Comparison of ENCODE assay signal across 22 mouse cellular contexts in genomic region chr12:16378501-16378900, GRCm38 (mm10).
DNase-seq lines count a peak whose midpoint lies in the region; ATAC-seq lines count a peak whose summit lies in the region.
"Had no signal": no experiment of that assay in that cellular context is flagged by ENCODE, and none has a peak within 500 bp of the region (broad histone marks: within the 10 kb centered on the region; RNA-seq: fewer than 3 reads in every experiment).

No protein-coding gene starts in this region.

- 0 out of 2 replicates have a peak overlapping the region, but pooled peaks have one; percentile 34 for H3K27ac ChIP-seq in embryonic facial prominence, embryonic 15.5 days (replicated peaks)
- H3K27ac ChIP-seq in embryonic facial prominence, embryonic 10.5 days (replicated peaks): no peak overlapping the region
- H3K27ac ChIP-seq: embryonic facial prominence, embryonic 12.5 days; forebrain, embryonic 13.5 days; forebrain, embryonic 15.5 days had no signal

- no peak overlapping the region for H3K9ac ChIP-seq in embryonic facial prominence, embryonic 15.5 days
- H3K9ac ChIP-seq: embryonic facial prominence, embryonic 12.5 days; forebrain, embryonic 13.5 days; forebrain, embryonic 15.5 days; forebrain, postnatal 0 days had no signal

- H3K4me1 ChIP-seq in embryonic facial prominence, embryonic 15.5 days: peaks cover 25% of the 10 kb centered on the region
- no peaks in the 10 kb centered on the region for H3K4me1 ChIP-seq in embryonic facial prominence, embryonic 10.5 days
- H3K4me1 ChIP-seq: embryonic facial prominence, embryonic 12.5 days; forebrain, embryonic 13.5 days; forebrain, embryonic 15.5 days had no signal

- H3K9me3 ChIP-seq in embryonic facial prominence, embryonic 15.5 days (replicated peaks): no peaks in the 10 kb centered on the region
- H3K9me3 ChIP-seq in embryonic facial prominence, embryonic 10.5 days: no peaks in the 10 kb centered on the region
- H3K9me3 ChIP-seq: embryonic facial prominence, embryonic 12.5 days; forebrain, embryonic 13.5 days; forebrain, embryonic 15.5 days had no signal

- no peak for DNase-seq in embryonic facial prominence, embryonic 10.5 days (ENCODE audit: low spot score)
- DNase-seq in retina, postnatal 1 day: peak; percentile 17
- no peak for DNase-seq in retina, embryonic 14.5 days (ENCODE audit: low spot score)
- DNase-seq in NIH3T3 (ENCODE audit: low read depth): peak; percentile 84
- DNase-seq in gonadal fat pad, adult 2 months (ENCODE audit: low read depth): peak; percentile 90
- no peak for DNase-seq in urinary bladder, adult 2 months (ENCODE audit: low spot score)
- DNase-seq in left cerebral cortex, adult 9 months (ENCODE audit: low spot score in 2 of 2): no peak
- DNase-seq: adrenal gland, adult 2 months; adrenal gland, postnatal 10 days; adrenal gland, postnatal 25 days; cerebellum, adult 11 months; cerebellum, adult 18-20 months; cerebellum, adult 8-10 months; cerebellum, adult 9-11 months; cerebellum, postnatal 36 days; embryo, embryonic 11 days; forebrain, postnatal 0 days had no signal

- no peak overlapping the region for H3K4me2 ChIP-seq in embryonic facial prominence, embryonic 15.5 days (replicated peaks)
- H3K4me2 ChIP-seq: embryonic facial prominence, embryonic 12.5 days; forebrain, embryonic 13.5 days; forebrain, embryonic 15.5 days had no signal

- 76% methylated on average over 3 of the region's 3 CpGs for WGBS in embryonic facial prominence, embryonic 15.5 days
- 89% methylated on average over 3 of the region's 3 CpGs for WGBS in embryonic facial prominence, embryonic 10.5 days

- H3K4me3 ChIP-seq in embryonic facial prominence, embryonic 15.5 days (replicated peaks): no peak overlapping the region
- no peak overlapping the region for H3K4me3 ChIP-seq in embryonic facial prominence, embryonic 10.5 days
- H3K4me3 ChIP-seq: embryonic facial prominence, embryonic 12.5 days; erythroblast, embryonic 14.5 days; forebrain, embryonic 13.5 days; forebrain, embryonic 15.5 days had no signal

- no peaks in the 10 kb centered on the region for H3K27me3 ChIP-seq in embryonic facial prominence, embryonic 15.5 days
- H3K27me3 ChIP-seq in embryonic facial prominence, embryonic 10.5 days (replicated peaks; ENCODE audit: low read depth, poor library complexity, severe bottlenecking): no peaks in the 10 kb centered on the region
- H3K27me3 ChIP-seq: embryonic facial prominence, embryonic 12.5 days; forebrain, embryonic 13.5 days; forebrain, embryonic 15.5 days had no signal

- ATAC-seq in embryonic facial prominence, embryonic 15.5 days (ENCODE audit: insufficient number of reproducible peaks, low FRiP score, low TSS enrichment, low read depth): no peak
- ATAC-seq: forebrain, embryonic 13.5 days; forebrain, embryonic 15.5 days had no signal

- H3K36me3 ChIP-seq in embryonic facial prominence, embryonic 15.5 days: no peaks in the 10 kb centered on the region
- no peaks in the 10 kb centered on the region for H3K36me3 ChIP-seq in embryonic facial prominence, embryonic 10.5 days (replicated peaks)
- H3K36me3 ChIP-seq: embryonic facial prominence, embryonic 12.5 days; forebrain, embryonic 15.5 days had no signal

Comparison
In these comparisons a context has a peak if more than half of its experiments do, and no peak if none do; other contexts are left out.
1. DNase-seq: peak in retina, postnatal 1 day (single experiment), NIH3T3 (single experiment) and gonadal fat pad, adult 2 months (single experiment); none in embryonic facial prominence, embryonic 10.5 days (single experiment), retina, embryonic 14.5 days (single experiment), urinary bladder, adult 2 months (single experiment) and left cerebral cortex, adult 9 months (0 of 2).